Mouse (Mus musculus) MN1 (cell line): ENCODE measurements around the gene Olfr114.

Experiments
- DNase-seq: peaks from one replicate; pipeline ENCODE4 v3.0.0-alpha.2; 2016; ENCODE audit warnings: low spot score

Olfr114 gene

GRCm38 (mm10) chr17:37592643-37593042 lies at the start of gene Olfr114:
TSS of gene Olfr114 (minus strand) at chr17:37592743.
- DNase-seq = no peak

- DNase-seq = no peak
Observed at GRCm38 (mm10) chr17:37627009-37627408, 34.5 kb upstream of the Olfr114 start, which contains the start of the genes Olfr115 and Olfr116. TSS of gene Olfr115 (minus strand) at chr17:37627109. TSS of gene Olfr116 (minus strand) at chr17:37627199.

- no peak for DNase-seq
Observed at GRCm38 (mm10) chr17:37577563-37577962, 15.0 kb downstream of the Olfr114 start, which contains the start of gene Olfr113. TSS of gene Olfr113 (minus strand) at chr17:37577663.

GRCm38 (mm10) chr17:37569351-37569750 lies 23.2 kb downstream of the Olfr114 start, which contains the start of gene Olfr112:
TSS of gene Olfr112 (minus strand) at chr17:37569451.
- no peak for DNase-seq

- DNase-seq = no peak
Observed at GRCm38 (mm10) chr17:37558913-37559615, 33.5 kb downstream of the Olfr114 start.

GRCm38 (mm10) chr17:37543800-37544435 lies 48.6 kb downstream of the Olfr114 start:
- DNase-seq = no peak

- DNase-seq = no peak
Observed at GRCm38 (mm10) chr17:37541454-37542119, 51.0 kb downstream of the Olfr114 start.
